Mouse (Mus musculus): ENCODE measurements around the gene Gpatch2l.

Gpatch2l gene

DNA sequence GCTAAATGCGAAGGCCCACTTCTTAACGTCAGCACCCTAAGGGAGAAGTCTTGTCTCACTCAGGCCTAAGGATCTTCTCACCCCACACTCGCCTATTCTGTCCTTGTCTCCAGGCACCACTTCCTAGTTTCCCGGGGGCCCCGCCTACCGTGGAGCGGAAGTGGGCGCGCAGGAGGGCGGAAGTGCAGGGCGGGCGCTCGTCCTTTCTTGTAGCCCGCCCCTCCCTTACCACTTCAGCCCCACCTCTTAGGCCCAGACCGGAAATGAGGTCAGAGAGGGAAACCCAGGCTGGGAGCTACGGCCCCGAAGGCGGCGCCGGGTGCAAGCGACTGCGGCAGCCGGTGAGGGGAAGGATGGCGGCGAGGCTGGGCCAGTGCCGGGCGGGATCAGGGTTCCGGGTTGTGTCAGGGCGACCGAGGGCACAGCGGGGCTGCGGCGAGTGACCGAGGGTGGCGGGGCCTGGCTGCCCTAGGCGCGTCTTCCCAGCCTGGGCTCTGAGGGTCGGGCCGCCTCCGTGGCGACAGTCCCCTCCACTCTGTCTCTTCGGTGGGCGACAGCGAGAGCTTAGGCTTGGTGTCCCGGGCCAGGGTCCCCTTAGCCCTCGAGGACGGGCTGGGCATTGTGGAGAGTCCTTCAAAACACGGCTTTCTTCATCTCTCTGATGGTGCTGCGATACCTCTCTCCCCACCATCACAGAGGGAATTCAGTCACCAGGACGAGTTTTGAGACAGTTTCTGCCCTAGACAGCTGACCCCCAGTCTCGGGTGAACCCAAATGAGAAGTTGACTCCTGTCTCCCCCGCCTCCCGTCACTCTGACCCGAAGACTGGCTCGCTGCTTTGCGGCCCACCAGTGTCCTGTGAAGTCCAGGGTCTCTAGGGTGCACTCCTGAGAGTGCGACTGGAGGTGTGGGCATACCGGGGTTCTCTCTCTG lies at the start of gene Gpatch2l:
Gpatch2l (plus strand) TSS at position 255 of the 933 bp plus-strand sequence.
- peak; percentile 92 to 97 for DNase-seq (ENCODE audit: low read depth in 2 of 2, low spot score in 2 of 2)

DNA sequence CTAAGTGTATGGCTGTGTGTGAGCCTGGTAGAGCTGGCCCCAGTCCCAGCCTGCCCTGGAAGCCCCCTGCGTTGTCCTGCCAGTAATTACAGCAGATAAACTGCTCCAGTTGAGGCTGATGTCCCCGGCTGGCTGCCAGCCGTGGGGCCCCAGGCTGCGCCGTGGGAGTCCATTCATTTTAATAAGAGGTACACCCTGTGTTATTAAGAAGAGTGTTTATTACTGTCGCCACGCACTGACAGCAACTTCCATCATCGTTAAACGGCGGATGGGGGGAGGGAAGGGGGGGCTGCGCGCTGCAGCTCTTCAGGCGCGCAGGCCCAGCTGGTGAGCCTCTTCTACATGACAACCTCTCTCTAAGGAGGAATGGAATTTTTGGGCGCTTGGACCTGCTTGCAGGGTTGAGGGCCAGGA lies 49.6 kb upstream of the Gpatch2l start:
- DNase-seq (ENCODE audit: low read depth in 2 of 2, low spot score in 2 of 2): no peak

DNA sequence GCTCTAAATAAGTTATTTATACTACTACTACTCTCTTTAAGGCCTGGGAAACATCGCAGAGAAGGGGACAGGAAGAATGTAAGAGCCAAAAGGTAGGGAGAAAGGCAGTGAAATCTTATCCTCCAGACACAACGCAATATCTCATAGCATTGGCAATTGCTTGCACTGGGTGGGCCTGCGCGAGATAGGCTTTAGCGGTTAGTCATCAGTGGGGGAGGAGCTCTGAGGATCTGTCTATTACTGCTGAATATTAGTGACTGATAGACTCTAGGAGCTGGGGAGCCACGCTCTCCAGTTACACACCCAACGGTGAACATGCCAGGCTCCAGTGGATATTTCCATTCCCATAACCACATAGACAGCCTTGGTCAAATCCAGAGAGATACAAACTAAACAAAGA lies 44.7 kb upstream of the Gpatch2l start:
- no peak for DNase-seq (ENCODE audit: low read depth in 2 of 2, low spot score in 2 of 2)

DNA sequence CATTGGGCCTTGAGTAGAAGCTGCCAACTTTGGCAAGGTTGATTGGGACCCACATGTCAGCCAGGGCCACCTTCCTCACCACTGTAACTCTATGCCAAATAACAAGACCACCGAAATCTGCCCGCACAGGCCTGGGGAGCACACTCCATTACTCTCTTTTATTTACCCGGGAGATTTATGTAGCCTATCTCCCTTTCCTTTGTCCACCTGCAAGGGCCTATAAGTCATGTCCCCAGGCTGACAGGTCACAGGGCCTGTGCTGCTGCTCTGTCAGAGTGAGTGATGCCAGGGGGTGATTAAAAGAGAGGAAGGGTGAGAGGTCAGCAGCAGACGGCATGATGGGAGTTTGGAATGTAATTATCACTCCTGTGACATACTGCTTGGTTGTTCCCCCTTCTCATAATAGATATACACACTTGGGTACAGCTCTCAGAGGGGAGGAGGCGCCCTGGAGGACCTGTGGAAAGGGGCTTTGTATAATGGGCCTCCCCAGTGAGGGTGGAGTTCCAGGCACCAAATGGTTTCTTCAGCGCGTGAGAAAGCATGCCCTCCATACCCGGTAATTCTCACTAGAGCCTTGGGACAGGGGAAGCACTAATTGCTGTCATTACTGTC lies 38.1 kb upstream of the Gpatch2l start:
- DNase-seq (ENCODE audit: low read depth in 2 of 2, low spot score in 2 of 2): no peak

DNA sequence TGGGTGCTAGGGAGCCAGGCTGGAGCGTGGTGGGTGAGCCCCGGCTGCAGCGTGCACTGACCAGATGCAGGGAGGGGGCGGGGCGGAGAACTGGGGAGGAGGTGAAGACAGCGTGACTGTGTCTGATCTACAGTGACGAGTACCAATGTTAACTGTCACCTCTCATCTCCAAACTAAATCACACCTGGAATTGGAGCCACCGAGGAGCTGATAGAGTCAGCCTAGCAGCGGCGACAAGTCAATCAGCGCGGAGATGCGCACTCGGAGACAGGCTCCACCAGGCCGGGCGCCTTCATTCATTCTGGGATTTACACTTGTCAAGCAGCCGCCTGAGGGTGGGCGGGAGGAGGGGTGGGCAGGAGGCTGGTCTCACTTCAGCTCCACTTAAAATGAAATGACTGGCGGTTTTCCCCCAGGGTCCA lies 30.5 kb upstream of the Gpatch2l start:
- DNase-seq (ENCODE audit: low read depth in 2 of 2, low spot score in 2 of 2): no peak

DNA sequence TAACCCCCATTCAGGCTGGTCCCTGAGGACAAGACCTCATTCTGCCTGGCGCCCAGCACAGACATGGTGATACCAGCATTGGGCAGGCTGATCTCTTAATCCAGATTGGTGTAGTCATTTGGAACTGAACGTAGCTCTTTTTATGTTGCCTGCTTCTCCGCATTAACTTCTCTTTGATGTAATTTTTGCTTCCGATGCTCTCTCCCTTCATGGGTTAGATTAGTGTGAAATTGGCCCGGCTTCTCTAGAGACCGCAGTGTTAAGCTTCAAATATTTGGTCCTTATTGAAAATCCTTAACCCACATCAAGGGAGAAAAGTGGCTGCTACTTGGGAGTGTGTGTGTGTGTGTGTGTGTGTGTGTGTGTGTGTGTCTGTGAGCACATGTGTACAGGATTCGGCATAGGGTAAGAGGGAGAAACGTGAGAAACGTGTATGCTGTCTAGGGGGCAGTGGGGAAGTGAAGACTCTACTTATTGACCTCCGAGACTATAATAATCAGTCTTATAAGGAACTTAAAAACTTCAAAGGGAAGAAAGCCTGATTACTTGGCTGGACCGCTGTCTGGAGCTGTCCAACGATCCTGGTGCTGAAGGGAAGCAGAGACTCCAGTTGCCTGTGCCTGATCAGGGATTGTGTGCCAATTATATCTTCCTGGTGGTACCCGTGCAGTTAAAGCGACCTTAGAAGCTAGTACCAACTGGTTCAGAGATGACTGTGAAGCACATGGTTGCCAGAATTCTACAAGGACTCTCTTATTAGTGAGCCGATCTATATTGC lies 28.8 kb upstream of the Gpatch2l start:
- DNase-seq (ENCODE audit: low read depth in 2 of 2, low spot score in 2 of 2): no peak

DNA sequence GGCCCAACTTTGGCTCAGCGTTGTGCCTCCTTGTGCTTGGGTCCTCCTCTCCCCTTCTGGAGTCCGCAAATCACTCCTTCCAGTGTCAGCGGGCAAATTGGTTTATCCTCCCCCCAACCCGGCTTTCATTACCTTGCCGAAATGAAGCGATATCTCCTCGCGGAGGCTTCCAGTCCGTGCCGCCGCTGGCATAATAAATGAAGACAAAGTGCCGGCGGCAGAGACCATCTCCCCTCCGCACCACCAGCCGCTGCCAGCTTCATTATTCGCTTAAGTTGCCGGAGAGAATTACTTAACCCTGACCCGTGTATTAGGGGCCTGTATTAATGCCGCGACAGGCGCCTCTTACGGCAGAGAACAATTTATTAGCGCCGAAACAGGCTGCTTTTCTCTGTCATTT lies 27.5 kb upstream of the Gpatch2l start:
- no peak for DNase-seq (ENCODE audit: low read depth in 2 of 2, low spot score in 2 of 2)

DNA sequence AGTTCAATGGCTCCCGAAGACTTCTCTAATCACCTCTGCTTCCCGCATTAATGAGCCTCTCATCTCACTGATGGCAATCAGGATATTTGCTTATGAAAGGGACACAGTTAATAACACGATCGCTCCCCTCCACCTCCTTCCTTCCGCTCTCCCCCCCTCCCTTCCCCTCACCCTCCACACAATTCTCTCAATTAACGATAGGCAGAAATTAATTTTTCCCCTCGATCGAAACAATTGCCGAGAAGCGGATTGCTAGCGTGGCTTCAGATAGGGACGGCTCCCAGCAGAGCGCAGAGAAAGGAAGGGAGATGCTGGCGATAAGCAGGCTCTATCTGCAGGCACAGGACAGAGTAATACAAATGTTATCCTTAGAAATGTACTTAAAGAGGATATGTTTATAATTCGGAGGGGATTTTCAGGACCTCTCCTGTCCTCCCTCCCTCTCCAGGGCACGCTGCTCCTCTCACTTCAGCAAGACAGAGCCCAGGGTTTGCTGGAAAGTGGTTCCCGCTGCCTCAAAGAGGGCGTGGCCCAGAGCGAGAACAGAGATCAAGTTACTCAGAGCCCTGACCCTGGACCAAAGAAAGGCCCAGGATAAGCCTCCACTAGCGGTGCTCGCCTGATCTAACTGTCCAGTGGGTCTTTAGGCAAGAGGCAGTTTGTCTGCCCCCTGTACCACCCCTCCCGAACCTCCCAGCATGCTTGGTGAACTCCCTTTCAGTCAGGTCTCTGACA lies 24.8 kb upstream of the Gpatch2l start:
- DNase-seq (ENCODE audit: low read depth in 2 of 2, low spot score in 2 of 2): no peak

DNA sequence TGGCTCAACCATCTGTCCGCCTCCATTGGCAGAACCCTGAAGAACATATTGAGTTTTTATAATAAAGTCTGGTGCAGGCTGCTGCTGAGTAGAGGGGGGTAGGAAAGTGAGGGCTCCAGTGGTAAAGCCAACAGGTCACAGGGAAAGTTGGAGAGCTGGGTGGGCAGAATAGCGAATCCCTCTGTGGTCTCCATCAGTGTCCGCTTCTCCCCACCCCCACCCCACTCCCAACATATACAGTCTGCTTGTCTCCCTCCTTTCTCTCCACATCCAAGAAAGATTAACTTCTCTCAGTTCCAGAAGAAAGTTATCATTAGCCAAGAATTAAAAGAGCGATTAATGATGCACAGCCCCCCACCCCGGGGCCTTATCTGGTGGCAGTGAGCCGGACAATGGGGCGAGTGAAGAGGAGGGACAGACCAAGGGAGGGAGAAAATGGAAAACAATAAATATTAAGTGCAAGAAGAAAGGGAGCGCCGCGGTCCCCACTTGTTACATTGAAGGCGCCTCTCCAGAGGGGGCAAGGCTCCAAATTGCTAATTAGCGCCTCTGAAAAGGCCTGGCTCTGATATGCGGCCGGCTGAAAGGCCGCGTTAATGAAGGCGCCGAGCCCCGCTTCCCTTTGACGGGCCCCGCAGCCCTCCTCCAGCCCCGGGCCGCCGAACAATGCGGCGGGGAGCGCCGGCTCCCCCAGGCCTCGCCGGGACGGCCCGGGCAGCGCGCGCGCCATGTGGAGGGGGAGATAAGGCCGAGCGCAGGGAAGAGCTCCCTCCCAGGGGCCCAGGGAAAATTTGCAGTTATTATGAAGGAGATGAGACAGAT lies 21.2 kb upstream of the Gpatch2l start:
- DNase-seq (ENCODE audit: low read depth in 2 of 2, low spot score in 2 of 2): no peak

DNA sequence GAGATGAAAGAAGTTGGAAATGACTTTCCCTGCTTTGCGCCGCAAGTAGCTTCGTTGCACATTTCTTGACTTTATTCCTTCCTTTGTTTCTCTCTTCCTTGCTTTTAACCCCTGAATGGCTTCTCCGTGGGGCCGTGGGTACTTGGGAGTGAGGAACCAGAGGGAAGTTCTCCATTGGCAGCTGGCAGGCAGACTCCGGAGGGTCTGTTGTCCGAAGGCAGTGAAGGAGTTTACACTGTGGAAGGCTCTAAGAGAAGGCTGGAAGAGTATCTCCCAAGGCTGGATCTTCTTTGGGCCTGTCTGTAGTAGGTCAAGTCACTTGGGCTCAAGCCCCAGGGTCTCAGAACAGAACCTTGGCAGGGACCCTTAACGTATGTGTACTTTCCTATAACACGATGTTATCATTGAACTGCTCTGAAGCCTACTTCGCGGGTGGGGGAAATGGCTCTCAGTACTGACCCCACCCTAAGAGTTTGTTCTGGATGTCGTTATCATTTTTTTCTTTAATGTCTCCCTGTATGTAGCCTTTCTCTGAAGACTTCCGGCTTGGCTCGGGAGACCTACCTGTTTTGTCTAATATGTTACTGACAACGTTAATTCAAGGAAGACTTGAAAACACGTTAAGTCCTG lies 20.5 kb upstream of the Gpatch2l start:
- DNase-seq (ENCODE audit: low read depth in 2 of 2, low spot score in 2 of 2): no peak

DNA sequence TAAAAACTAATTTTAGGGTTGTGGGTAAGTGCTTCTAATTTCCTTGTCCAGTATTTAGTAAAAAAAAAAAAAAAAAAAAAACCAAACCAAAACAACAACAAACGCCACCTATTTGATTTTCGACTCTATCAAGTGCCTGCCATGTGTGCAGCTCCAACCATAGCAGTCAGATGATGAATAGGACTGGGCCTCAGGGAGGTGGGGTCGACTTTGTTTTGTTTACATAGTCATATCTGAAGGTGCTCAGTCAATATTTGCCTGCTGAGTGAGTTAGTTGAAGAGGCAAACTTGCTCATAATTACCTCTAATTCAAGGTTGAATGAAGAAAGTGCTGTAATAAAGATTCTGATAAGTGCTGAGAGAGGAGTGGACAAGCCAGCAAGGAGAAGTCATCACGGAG lies 7.4 kb upstream of the Gpatch2l start:
- no peak for DNase-seq (ENCODE audit: low read depth in 2 of 2, low spot score in 2 of 2)

DNA sequence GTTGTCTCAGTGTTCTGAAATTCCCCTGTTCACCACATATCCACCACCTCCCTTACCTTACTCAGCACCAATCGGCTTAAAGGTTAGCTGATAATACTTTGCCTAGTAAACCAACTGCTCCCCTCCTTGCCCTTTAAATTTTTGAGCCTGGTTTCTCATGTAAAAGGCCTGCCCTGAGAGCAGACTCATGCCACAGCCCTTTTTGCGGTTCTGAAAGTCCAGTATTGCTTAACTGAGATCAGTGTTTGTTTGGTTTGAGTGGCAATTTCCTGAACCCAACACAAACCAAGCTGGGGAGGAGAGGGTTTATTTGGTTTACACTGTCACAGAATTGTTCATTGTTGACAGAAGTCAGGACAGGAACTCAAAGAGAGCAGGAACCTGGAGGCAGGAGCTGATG lies 2.9 kb upstream of the Gpatch2l start:
- DNase-seq (ENCODE audit: low read depth in 2 of 2, low spot score in 2 of 2): no peak

DNA sequence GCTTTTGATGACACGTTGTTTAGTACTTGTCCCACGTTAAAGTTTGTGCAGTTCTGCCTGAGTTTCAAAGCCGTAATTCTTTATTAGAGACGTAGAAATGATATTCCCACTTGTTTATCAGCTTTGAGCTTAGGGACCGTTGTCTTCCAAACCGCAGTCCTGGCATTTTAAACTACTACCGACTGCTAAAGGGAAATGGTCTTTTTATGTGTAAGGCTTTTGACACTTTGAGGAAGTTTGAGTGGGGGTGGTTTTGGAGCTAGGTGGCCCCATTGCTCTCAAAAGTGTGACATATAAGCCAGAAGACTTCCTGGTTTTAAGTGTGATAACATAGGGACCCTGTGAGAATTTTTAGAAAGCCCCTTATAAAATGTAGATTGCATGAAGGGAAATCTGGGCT lies 905 bp downstream of the Gpatch2l start:
- DNase-seq (ENCODE audit: low read depth in 2 of 2, low spot score in 2 of 2): peak; percentile 4 to 29

DNA sequence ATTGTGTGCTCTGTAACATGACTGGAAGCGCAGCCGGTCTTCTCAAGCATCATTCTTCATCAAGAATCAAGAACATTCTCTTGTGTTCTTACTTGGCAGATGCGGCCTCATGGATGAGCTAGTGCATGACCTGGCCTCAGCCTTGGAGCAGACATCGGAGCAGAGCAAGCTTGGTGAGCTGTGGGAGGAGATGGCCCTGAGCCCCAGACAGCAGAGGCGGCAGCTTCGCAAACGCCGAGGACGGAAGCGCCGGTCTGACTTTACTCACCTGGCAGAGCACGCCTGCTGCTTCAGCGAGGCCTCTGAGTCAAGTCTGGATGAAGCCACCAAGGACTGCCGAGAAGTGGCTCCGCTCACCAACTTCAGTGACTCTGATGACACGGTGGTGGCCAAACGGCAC lies 2.3 kb downstream of the Gpatch2l start:
- no peak for DNase-seq (ENCODE audit: low read depth in 2 of 2, low spot score in 2 of 2)

DNA sequence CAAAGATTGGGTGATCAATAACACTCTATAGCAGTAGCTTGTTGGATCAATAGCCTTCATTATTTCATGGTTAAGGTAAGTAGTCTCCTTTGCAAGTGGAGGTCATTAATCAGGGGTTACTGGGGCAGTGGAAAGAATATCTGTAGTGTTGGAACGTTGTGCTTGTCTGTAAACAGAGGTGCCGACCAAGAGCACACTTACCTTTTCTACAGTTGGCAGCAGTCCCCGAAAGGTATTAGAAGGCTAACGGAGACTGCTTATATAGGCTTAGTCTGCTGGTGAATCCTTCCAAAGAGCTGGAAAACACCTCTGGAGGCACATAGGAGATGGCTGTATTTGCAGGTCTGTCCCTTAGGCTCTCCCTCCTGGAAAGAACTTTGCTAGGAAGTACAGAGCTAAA lies 8.5 kb downstream of the Gpatch2l start:
- no peak for DNase-seq (ENCODE audit: low read depth in 2 of 2, low spot score in 2 of 2)

DNA sequence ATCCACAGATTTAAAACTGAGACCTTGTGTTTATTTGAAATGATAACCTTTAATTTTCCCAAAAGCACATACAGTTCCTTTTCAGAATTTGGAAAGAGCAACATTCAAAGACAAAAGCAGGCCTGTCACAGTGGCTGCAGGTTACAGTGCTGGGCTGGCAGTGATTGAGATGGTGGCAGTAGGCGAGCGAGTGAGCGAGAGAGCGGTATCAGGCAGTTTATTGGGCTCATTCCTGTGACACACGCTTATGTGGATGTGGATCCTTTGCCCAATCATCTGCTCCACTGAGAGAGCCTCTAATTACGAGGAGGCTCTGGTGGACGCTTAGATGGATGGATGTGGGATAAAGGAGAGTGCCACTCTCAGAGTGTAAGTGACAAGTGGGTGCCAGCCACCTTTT lies 13.3 kb downstream of the Gpatch2l start:
- DNase-seq (ENCODE audit: low read depth in 2 of 2, low spot score in 2 of 2): no peak

DNA sequence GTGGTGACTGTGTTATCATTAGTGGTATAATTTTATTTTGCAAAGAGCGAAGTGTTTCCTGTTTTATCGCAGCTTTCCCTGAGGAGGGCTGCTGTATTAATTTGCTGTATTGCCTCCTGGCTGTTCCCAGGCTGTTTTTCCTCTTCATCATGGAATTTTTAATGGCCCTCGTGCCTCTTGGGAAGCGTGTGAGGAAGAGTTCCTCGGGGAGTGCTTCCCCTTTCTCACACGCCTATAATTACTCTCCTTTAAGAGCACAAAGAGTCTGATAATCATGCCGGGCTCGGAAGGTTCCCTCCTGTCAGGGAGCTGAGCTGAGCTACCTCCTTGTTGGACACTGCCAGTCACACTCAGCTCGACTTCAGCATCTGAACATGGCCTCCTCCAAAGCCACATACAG lies 30.0 kb downstream of the Gpatch2l start:
- no peak for DNase-seq (ENCODE audit: low read depth in 2 of 2, low spot score in 2 of 2)

DNA sequence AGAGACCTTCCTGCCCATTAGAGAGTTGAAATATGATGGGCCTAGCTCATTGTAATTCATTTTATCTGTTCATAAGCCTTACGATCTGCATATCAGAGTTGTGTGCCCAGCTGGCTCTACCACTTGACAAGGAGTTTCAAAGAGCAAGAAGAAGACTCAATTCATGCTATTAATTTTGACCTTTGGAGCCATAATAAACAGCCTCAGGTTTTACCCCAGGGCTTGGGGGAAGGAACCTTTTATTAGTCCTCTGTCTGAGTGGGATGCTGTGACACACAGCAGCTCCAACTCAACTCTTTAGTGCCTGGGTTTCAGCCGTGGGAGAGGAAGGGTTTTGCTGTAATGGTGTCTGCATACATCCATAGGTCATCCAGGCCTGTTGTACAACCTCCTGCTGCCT lies 32.6 kb downstream of the Gpatch2l start:
- DNase-seq (ENCODE audit: low read depth in 2 of 2, low spot score in 2 of 2): no peak

DNA sequence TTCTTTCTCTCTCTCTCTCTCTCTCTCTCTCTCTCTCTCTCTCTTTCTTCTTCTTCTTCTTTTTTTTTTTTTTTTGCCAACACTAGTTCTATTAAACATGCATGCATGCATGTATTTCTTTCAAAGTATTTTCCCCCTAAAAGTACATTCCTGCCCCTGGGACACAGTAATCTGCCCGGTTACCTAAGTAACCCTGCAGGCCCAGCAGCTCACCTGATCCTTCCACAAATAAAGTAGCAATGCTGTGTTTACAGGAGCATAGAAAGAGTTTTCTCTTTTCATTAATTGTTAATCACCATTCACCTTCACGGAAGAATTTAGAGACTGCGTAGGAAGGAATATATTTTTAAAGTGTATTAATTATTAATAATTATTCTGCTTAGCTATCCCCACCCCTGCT lies 34.1 kb downstream of the Gpatch2l start:
- DNase-seq (ENCODE audit: low read depth in 2 of 2, low spot score in 2 of 2): no peak

DNA sequence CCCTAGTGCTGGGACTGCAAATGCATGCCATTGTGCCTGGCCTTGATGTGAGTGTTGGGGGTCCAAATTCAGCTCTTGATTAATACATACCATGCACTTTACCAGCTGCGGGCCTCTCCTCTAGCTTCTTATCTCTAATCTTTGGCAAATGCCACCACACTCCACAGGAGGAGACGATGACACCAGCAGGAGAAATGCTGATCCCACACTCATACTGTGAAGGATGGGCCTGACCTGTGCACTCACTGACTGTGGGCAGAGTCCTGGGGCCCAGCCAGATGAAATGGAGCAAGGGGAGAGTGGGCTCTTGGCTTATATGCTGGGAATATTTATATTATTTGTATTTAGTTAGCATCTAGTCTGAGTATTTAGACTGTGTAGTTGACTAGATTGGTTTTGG lies 34.8 kb downstream of the Gpatch2l start:
- no peak for DNase-seq (ENCODE audit: low read depth in 2 of 2, low spot score in 2 of 2)

Data from CD8-positive naive resting alpha-beta T cell, adult 2 months (primary cell).